Mouse (Mus musculus) testis, adult 2 months (tissue): ENCODE measurements around the gene Sorcs3.

Source experiments
- CTCF ChIP-seq: fragments of 200-500 bp; IDR thresholded peaks from 2 replicates; pipeline ENCODE4 v1.5.1; 2012; ENCODE audit warnings: low read depth, mild to moderate bottlenecking, inconsistent platforms, low read length, moderate library complexity; ENCODE audit not compliant: control insufficient read depth, insufficient read depth, insufficient replicate concordance
- POLR2A ChIP-seq: fragments of 200-500 bp; IDR thresholded peaks from 2 replicates; pipeline ENCODE4 v1.6.1; 2012; ENCODE audit warnings: low read depth, mild to moderate bottlenecking, inconsistent platforms, low read length, moderate library complexity; ENCODE audit not compliant: control insufficient read depth

DNA sequence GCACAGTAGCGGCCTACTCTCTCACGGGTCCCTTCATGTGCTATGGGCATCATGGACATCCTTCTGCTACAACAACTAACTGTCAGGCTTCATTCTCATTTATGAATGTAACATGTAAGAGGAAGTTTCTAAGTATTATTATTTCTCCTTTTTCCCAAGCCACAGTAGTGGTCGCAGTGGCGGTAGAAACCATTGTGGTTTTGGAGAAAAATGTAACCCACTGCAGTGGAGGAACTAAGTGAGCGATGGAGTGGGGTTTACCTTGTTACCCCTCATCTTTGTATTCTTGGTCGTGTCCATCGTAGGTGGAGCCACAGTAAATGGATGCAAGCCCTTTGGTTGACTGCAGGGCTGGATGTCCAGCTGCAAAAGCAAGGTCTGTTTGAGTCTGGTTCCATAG, 318.0 kb downstream of the Sorcs3 start:
- TF ChIP-seq POLR2A, result no peak
- TF ChIP-seq CTCF, result no peak
